Mouse (Mus musculus) MEL (cell line): Measurements from ENCODE around the gene Fhit. TPM values are rescaled to one million over a fixed set of nuclear protein-coding genes. Genes with fewer than 3 reads are reported as not detected.

ENCODE experiments used
- DNase-seq: peaks from one replicate; pipeline ENCODE4 v3.0.0; 2011; ENCODE audit warnings: low read depth, low spot score
- H3K27ac ChIP-seq: 2 replicates; pipeline ENCODE4 v1.5.1; 2012; ENCODE audit warnings: low read depth, mild to moderate bottlenecking, control low read depth, low read length, moderate library complexity; ENCODE audit not compliant: control insufficient read depth
- H3K27me3 ChIP-seq, 2 experiments: fragments of 150-350 bp in 1 of 2; sonication (generic) in 1 of 2; 2 replicates each; pipeline ENCODE4 v1.6.1; 2012; ENCODE audit warnings: low read length in 2 of 2, mild to moderate bottlenecking in 2 of 2, improper control_type of control experiment in 1 of 2, moderate library complexity in 1 of 2; ENCODE audit not compliant: insufficient read depth in 2 of 2, control insufficient read depth in 1 of 2
- H3K36me3 ChIP-seq, 2 experiments: 2 replicates each; pipeline ENCODE4 v1.6.1; 2012 to 2014; ENCODE audit warnings: low read length in 2 of 2, improper control_type of control experiment in 1 of 2, inconsistent platforms in 1 of 2, mild to moderate bottlenecking in 1 of 2; ENCODE audit not compliant: insufficient read depth in 2 of 2, control insufficient read depth in 1 of 2
- H3K4me1 ChIP-seq, 2 experiments: fragments of 150-350 bp in 1 of 2; sonication (generic) in 1 of 2; 2 replicates each; pipeline ENCODE4 v1.6.1; 2012; ENCODE audit warnings: low read length in 2 of 2, improper control_type of control experiment in 1 of 2, mild to moderate bottlenecking in 1 of 2; ENCODE audit not compliant: insufficient read depth in 2 of 2, control insufficient read depth in 1 of 2
- H3K4me3 ChIP-seq, 2 experiments: fragments of 150-350 bp in 1 of 2; sonication (generic) in 1 of 2; 2 replicates each; pipeline ENCODE4 v1.5.1; 2012; ENCODE audit warnings: low read depth in 2 of 2, low read length in 2 of 2, mild to moderate bottlenecking in 2 of 2, moderate library complexity in 2 of 2, control low read depth in 1 of 2, improper control_type of control experiment in 1 of 2; ENCODE audit not compliant: control insufficient read depth in 1 of 2, insufficient read depth in 1 of 2
- H3K79me2 ChIP-seq: 2 replicates; pipeline ENCODE4 v1.6.1; 2012; ENCODE audit warnings: mild to moderate bottlenecking, low read length, moderate library complexity; ENCODE audit not compliant: control insufficient read depth, poor library complexity, insufficient read depth
- H3K9ac ChIP-seq: 2 replicates; pipeline ENCODE4 v1.6.1; 2012; ENCODE audit warnings: low read depth, mild to moderate bottlenecking, control low read depth, low read length, moderate library complexity; ENCODE audit not compliant: control insufficient read depth, poor library complexity, severe bottlenecking
- H3K9me3 ChIP-seq: fragments of 150-350 bp; sonication (generic); replicated peaks from 2 replicates; pipeline ENCODE4 v1.6.1; 2012; ENCODE audit warnings: mild to moderate bottlenecking, low read length, improper control_type of control experiment, moderate library complexity; ENCODE audit not compliant: insufficient read depth
- BHLHE40 ChIP-seq: IDR thresholded peaks from 2 replicates; pipeline ENCODE4 v1.6.1; 2012; ENCODE audit warnings: low read depth, mild to moderate bottlenecking, inconsistent platforms, low read length, improper control_type of control experiment, borderline replicate concordance
- CTCF ChIP-seq, 3 experiments: IDR thresholded peaks in 2 of 3; conservative IDR thresholded peaks in 1 of 3; 2 replicates each; pipeline ENCODE4 v1.5.1; 2011 to 2012; ENCODE audit warnings: low read length in 3 of 3, low read depth in 2 of 3, mild to moderate bottlenecking in 2 of 3, improper control_type of control experiment in 1 of 3, inconsistent platforms in 1 of 3, mixed read lengths in 1 of 3, moderate library complexity in 1 of 3; ENCODE audit not compliant: control insufficient read depth in 1 of 3, insufficient read depth in 1 of 3, poor library complexity in 1 of 3, severe bottlenecking in 1 of 3
- ELF1 ChIP-seq: IDR thresholded peaks from 2 replicates; pipeline ENCODE4 v1.6.1; 2014; ENCODE audit warnings: low read depth, mild to moderate bottlenecking, inconsistent platforms, low read length, improper control_type of control experiment, moderate library complexity
- ETS1 ChIP-seq: IDR thresholded peaks from 2 replicates; pipeline ENCODE4 v1.6.1; 2012; ENCODE audit warnings: low read depth, mild to moderate bottlenecking, inconsistent platforms, low read length, improper control_type of control experiment, moderate library complexity
- GATA1 ChIP-seq: IDR thresholded peaks from 2 replicates; pipeline ENCODE4 v1.6.1; 2011; ENCODE audit warnings: low read depth, low read length, improper control_type of control experiment
- HCFC1 ChIP-seq: IDR thresholded peaks from 2 replicates; pipeline ENCODE4 v1.6.1; 2012; ENCODE audit warnings: low read depth, mild to moderate bottlenecking, inconsistent platforms, low read length, improper control_type of control experiment, moderate library complexity
- MAFK ChIP-seq: IDR thresholded peaks from 2 replicates; pipeline ENCODE4 v1.6.1; 2011; ENCODE audit warnings: low read depth, mild to moderate bottlenecking, low read length, improper control_type of control experiment, borderline replicate concordance
- MEF2A ChIP-seq: IDR thresholded peaks from 2 replicates; pipeline ENCODE4 v1.6.1; 2014; ENCODE audit warnings: low read depth, mild to moderate bottlenecking, inconsistent platforms, low read length, improper control_type of control experiment; ENCODE audit not compliant: poor library complexity, insufficient replicate concordance, severe bottlenecking; ENCODE audit errors: extremely low read depth
- MXI1 ChIP-seq: IDR thresholded peaks from 2 replicates; pipeline ENCODE4 v1.6.1; 2011; ENCODE audit warnings: mild to moderate bottlenecking, low read depth, low read length, improper control_type of control experiment
- MYB ChIP-seq: IDR thresholded peaks from 2 replicates; pipeline ENCODE4 v1.6.1; 2011; ENCODE audit warnings: mild to moderate bottlenecking, low read depth, low read length, improper control_type of control experiment
- MYC ChIP-seq: IDR thresholded peaks from 2 replicates; pipeline ENCODE4 v1.6.1; 2011; ENCODE audit warnings: low read depth, mild to moderate bottlenecking, low read length, improper control_type of control experiment, moderate library complexity
- NRF1 ChIP-seq: IDR thresholded peaks from 2 replicates; pipeline ENCODE4 v1.6.1; 2014; ENCODE audit warnings: low read depth, mild to moderate bottlenecking, inconsistent platforms, low read length, improper control_type of control experiment, moderate library complexity; ENCODE audit not compliant: poor library complexity, insufficient read depth, severe bottlenecking
- POLR2A ChIP-seq, 2 experiments: IDR thresholded peaks; 2 replicates each; pipeline ENCODE4 v1.6.1; 2011 to 2012; ENCODE audit warnings: low read length in 2 of 2, mild to moderate bottlenecking in 2 of 2, control low read depth in 1 of 2, improper control_type of control experiment in 1 of 2, low read depth in 1 of 2, moderate library complexity in 1 of 2; ENCODE audit not compliant: control insufficient read depth in 1 of 2, insufficient read depth in 1 of 2, poor library complexity in 1 of 2
- POLR2AphosphoS2 ChIP-seq: IDR thresholded peaks from 2 replicates; pipeline ENCODE4 v1.6.1; 2011; ENCODE audit warnings: low read length, improper control_type of control experiment
- RAD21 ChIP-seq: IDR thresholded peaks from 2 replicates; pipeline ENCODE4 v1.6.1; 2011; ENCODE audit warnings: mild to moderate bottlenecking, low read depth, low read length, improper control_type of control experiment
- SIN3A ChIP-seq: IDR thresholded peaks from 2 replicates; pipeline ENCODE4 v1.6.1; 2012; ENCODE audit warnings: low read length, improper control_type of control experiment, inconsistent platforms
- SMC3 ChIP-seq: IDR thresholded peaks from 2 replicates; pipeline ENCODE4 v1.6.1; 2011; ENCODE audit warnings: low read depth, low read length, improper control_type of control experiment
- UBTF ChIP-seq: IDR thresholded peaks from 2 replicates; pipeline ENCODE4 v1.6.1; 2012; ENCODE audit warnings: low read depth, mild to moderate bottlenecking, inconsistent platforms, low read length, improper control_type of control experiment, moderate library complexity, borderline replicate concordance; ENCODE audit not compliant: insufficient read depth
- USF1 ChIP-seq: IDR thresholded peaks from 2 replicates; pipeline ENCODE4 v1.6.1; 2014; ENCODE audit warnings: low read depth, mild to moderate bottlenecking, inconsistent platforms, low read length, improper control_type of control experiment, moderate library complexity
- ZC3H11A ChIP-seq: IDR thresholded peaks from 2 replicates; pipeline ENCODE4 v1.6.1; 2012; ENCODE audit warnings: low read depth, mild to moderate bottlenecking, inconsistent platforms, low read length, improper control_type of control experiment
- ZMIZ1 ChIP-seq: IDR thresholded peaks from 2 replicates; pipeline ENCODE4 v1.6.1; 2012; ENCODE audit warnings: low read depth, mild to moderate bottlenecking, inconsistent platforms, low read length, improper control_type of control experiment, moderate library complexity
- ZNF384 ChIP-seq: IDR thresholded peaks from 2 replicates; pipeline ENCODE4 v1.6.1; 2012; ENCODE audit warnings: low read depth, mild to moderate bottlenecking, inconsistent platforms, low read length, improper control_type of control experiment
- polyA plus RNA-seq, 2 experiments: library from polyadenylated mRNA; stranded (reverse) in 1 of 2; unstranded in 1 of 2; fragments of >175 nt in 1 of 2; fragments of >200 nt in 1 of 2; gene quantifications; 2 replicates each; pipeline versions ENCODE4 v1.2.1 to v1.2.4; 2012; ENCODE audit warnings: low replicate concordance in 2 of 2, low read depth in 1 of 2; ENCODE audit not compliant: insufficient read length in 2 of 2, insufficient read depth in 1 of 2, missing spikeins in 1 of 2
- total RNA-seq: library from RNA; depleted of rRNA; stranded (reverse); fragments of 300-350 nt; gene quantifications from 2 replicates; pipeline ENCODE4 v1.2.3, GENCODE M21; 2012

Gene Fhit
- total and polyA plus RNA-seq, 3 experiments, result 0.77 to 1.3 TPM; not detected in 1

DNA sequence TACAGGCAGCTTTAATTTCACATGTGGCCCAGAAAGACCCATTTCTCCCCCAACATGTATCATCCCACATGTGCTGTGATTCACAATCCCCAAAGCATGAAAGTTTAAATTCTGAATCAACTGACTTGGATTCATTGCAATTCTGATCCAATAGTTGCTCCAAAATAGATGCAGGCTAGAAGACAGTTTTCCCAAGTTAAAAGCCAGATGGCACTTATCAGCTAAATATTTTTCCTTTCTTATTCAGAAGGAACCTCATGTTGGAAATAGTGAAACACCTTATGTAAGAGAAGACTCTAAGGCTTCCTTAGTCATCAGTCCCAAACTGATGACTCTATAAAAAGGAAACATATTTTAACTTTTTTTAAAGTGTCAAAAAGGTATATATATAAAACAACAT lies 815.9 kb downstream of the Fhit start:
- no peak overlapping the region for H3K9ac ChIP-seq
- no peak overlapping the region for H3K4me3 ChIP-seq
- DNase-seq, result no peak
- H3K9me3 ChIP-seq, result no peaks in the 10 kb centered on the region
- TF ChIP-seq BHLHE40 (no peak), ETS1 (no peak), HCFC1 (no peak), UBTF (no peak)
- no peaks in the 10 kb centered on the region for H3K36me3 ChIP-seq
- no peaks in the 10 kb centered on the region for H3K4me1 ChIP-seq
- H3K27ac ChIP-seq, result no peak overlapping the region
- H3K27me3 ChIP-seq, result no peaks in the 10 kb centered on the region
- no peaks in the 10 kb centered on the region for H3K79me2 ChIP-seq

DNA sequence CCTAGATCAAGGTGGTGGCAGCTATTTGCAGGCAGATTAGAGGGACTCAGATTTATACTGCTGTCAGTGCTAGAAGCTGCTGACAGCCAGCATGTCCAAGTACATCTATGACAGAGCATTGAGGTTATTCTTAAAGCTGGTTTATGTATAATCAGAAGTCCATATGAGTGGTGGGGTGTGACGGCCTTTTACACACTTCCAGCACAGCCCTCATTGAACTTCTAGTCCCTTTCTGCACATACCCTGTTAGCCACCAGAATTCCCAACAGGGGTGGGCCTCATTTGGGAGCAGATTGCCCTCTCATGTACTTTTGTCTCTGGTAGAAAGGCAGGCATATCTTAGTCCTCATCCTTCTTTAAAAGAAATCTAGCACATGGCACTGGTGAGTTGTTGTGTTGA lies 817.8 kb downstream of the Fhit start:
- Histone ChIP-seq H3K27ac (no peak overlapping the region), H3K9ac (no peak overlapping the region), H3K79me2 (no peaks in the 10 kb centered on the region), H3K4me3 (no peak overlapping the region), H3K4me1 (no peaks in the 10 kb centered on the region), H3K9me3 (no peaks in the 10 kb centered on the region), H3K27me3 (no peaks in the 10 kb centered on the region), H3K36me3 (no peaks in the 10 kb centered on the region)
- TF ChIP-seq MAFK, result no peak
- TF ChIP-seq USF1, result no peak
- no peak for TF ChIP-seq MXI1
- TF ChIP-seq GATA1, result no peak
- no peak for TF ChIP-seq SIN3A
- no peak for TF ChIP-seq CTCF (IDR thresholded peaks at IDR 0.05 in 2 of 3, conservative IDR thresholded peaks at IDR 0.05 in 1 of 3; ENCODE audit: control insufficient read depth in 1 of 3, insufficient read depth in 1 of 3, low read depth in 2 of 3, low read length in 3 of 3, poor library complexity in 1 of 3, severe bottlenecking in 1 of 3)
- no peak for TF ChIP-seq NRF1
- no peak for TF ChIP-seq POLR2A (IDR thresholded peaks at IDR 0.05; ENCODE audit: control insufficient read depth in 1 of 2, insufficient read depth in 1 of 2, low read depth in 1 of 2, low read length in 2 of 2, poor library complexity in 1 of 2)
- no peak for TF ChIP-seq HCFC1
- TF ChIP-seq MEF2A, result no peak
- TF ChIP-seq MYB, result no peak
- TF ChIP-seq SMC3, result no peak
- no peak for TF ChIP-seq MYC
- TF ChIP-seq ZNF384, result no peak
- no peak for TF ChIP-seq POLR2AphosphoS2
- no peak for TF ChIP-seq ELF1
- no peak for TF ChIP-seq RAD21
- no peak for TF ChIP-seq ZC3H11A
- TF ChIP-seq ZMIZ1, result no peak
- DNase-seq, result no peak
